Mouse (Mus musculus) spleen, postnatal 10 days (tissue): ENCODE data around the gene Samd4b.
"Not testable (repeated sequence)": the region's sequence is repeated elsewhere in the genome, so short reads cannot be mapped to it uniquely, and the experiment has no call there.

Experiments
- DNase-seq, 2 experiments: peaks; one replicate each; pipeline ENCODE4 v3.0.0; 2021 to 2022; ENCODE audit warnings: low spot score in 2 of 2

Samd4b gene

DNA sequence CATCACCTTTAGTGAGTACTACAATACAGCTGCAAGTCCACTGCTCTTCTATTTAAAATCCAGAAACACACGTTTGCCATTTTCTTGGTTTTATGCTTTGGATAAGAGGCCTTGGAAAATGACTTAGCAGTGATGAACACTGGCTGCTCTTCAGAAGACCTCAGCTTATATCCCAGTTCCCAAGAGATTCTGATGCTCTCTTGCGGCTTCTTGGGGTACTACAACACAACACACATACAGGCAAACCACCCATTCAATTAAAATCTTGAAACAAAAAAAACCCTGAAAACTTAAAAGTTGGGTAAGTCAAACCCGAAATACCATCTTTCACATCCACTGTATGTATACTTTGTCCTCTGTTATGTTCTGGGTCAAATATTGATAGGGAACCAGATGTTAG, 199.9 kb downstream of the Samd4b start:
- DNase-seq: peak in 1 of 2 experiments; percentile 55

GRCm38 (mm10) chr7:28395425-28395824, 202.5 kb downstream of the Samd4b start:
- DNase-seq: no peak

DNA sequence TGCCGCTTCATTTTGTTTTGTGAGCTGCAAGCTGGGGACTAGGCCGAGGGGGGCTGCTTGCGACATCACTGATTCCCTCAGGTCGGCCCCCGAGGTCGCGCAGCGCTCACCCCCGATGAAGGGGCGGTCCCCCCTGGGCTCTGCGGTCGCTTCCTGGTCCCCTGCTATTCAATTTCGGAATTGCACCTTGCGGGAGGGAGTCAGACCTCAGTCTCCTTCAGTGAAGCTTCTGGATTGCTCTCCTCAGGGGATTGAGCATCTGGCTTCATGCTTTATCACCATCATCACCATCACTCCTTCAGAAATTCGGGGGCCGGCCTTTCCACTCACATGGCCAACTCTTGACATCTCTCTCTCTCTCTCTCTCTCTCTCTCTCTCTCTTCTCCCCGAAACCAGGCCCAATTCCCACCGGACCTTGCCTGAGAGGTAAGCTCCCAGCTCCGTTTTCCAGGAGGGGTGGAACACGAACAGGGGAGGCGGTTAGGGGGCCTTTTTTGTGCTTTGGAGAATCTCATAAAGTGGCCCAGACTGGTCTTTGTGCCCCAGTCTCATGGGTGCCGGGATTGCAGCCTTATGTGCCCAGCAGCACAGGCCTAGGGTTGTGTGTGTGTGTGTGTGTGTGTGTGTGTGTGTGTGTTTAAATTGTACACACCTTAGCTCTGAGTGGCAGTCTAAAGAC, 204.5 kb downstream of the Samd4b start:
- DNase-seq: peak in 1 of 2 experiments; percentile 47

- peak; percentile 88 to 97 for DNase-seq
Observed at GRCm38 (mm10) chr7:28392429-28393271, 205.3 kb downstream of the Samd4b start, which contains the start of the genes Med29 and Paf1. TSS of gene Med29 (minus strand) at chr7:28392708. TSS of gene Paf1 (plus strand) at chr7:28392951.

- DNase-seq: no peak
Observed at GRCm38 (mm10) chr7:28390331-28390730, 207.6 kb downstream of the Samd4b start.

DNA sequence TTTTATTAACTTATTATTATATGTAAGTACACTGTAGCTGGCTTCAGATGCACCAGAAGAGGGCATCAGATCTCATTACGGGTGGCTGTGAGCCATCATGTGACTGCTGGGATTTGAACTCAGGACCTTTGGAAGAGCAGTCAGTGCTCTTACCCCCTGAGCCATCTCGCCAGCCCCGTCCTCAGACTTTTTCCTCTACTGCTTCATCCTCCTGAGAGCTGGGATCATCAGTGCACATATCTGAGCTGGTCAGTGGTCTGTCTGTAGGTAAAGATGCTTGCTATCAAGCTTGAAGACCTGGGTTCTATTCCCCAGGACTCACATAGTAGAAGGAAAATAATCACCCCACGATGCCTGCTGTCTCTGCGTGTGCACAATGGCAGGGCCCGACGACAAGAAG, 210.6 kb downstream of the Samd4b start:
- DNase-seq: not testable (repeated sequence)

- not testable (repeated sequence) for DNase-seq
Observed at GRCm38 (mm10) chr7:28386877-28387276, 211.1 kb downstream of the Samd4b start.

DNA sequence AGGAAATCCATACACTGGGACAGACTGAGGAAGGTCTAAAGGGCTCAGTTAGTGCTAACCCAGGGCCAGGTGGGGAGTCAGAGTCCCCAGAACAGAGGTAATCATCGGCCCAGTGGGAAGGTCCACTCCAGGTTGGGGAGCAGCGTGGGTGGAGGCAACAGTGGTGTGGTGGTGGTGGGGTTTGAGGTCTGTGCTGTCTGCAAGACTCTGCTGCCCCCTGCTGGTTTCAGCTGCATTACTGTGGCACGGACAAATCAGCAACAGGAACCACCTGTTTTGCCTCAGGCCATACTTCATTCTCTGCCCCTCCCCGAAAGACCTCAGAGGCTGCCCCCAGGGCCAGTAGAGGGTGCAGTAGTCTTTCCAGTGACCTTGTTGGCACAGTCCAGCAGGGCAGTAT, 211.5 kb downstream of the Samd4b start:
- DNase-seq: peak; percentile 81 to 93

DNA sequence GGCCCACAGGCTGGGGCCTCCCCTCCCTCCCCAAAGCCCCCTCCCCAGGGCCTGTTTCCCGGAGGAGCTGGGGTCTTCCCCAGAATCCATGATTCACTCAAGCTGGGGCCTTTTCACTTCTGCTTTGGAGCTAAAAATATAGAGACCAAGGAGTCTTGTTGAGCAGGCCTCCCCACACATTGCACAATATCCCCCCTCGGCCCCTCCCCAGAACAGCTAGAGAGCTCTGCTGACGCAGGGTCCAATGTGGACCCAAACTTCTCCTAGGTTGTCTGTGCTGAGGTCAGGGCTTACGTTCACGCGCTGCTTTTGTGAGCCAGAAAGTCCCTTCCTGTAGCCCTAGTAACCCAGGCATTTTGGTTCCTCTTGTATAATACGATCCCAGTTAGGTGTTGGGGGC, 211.9 kb downstream of the Samd4b start:
- peak in 1 of 2 experiments; percentile 51 for DNase-seq

DNA sequence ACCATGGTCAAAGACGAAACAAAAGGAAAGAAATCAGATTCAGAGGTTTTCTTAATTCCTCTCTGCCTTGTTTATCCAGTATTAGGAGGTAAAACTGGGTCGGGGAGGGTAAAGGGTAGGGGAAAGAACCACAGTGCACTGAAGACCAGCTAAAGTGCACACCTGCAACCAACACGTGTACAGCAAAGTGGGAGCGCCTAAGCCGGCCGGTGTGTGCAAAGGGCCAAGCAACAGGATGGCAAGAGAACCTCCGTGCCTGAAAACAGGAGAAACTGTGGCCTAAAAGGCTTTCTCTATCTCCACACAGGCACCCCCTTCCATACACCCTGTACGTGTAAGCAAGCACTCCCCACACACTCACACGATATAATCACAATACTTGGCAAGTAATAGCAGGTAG, 212.7 kb downstream of the Samd4b start:
- DNase-seq: no peak

GRCm38 (mm10) chr7:28384162-28384561, 213.8 kb downstream of the Samd4b start:
- DNase-seq: peak in 1 of 2 experiments; percentile 55

- peak in 1 of 2 experiments; percentile 9 for DNase-seq
Observed at GRCm38 (mm10) chr7:28383606-28384005, 214.3 kb downstream of the Samd4b start.

- DNase-seq: peak; percentile 41 to 67
Observed at GRCm38 (mm10) chr7:28382981-28383396, 215.0 kb downstream of the Samd4b start.

GRCm38 (mm10) chr7:28382347-28382951, 215.5 kb downstream of the Samd4b start:
- DNase-seq: no peak

- peak; percentile 72 to 87 for DNase-seq
Observed at GRCm38 (mm10) chr7:28381938-28382337, 216.0 kb downstream of the Samd4b start.

DNA sequence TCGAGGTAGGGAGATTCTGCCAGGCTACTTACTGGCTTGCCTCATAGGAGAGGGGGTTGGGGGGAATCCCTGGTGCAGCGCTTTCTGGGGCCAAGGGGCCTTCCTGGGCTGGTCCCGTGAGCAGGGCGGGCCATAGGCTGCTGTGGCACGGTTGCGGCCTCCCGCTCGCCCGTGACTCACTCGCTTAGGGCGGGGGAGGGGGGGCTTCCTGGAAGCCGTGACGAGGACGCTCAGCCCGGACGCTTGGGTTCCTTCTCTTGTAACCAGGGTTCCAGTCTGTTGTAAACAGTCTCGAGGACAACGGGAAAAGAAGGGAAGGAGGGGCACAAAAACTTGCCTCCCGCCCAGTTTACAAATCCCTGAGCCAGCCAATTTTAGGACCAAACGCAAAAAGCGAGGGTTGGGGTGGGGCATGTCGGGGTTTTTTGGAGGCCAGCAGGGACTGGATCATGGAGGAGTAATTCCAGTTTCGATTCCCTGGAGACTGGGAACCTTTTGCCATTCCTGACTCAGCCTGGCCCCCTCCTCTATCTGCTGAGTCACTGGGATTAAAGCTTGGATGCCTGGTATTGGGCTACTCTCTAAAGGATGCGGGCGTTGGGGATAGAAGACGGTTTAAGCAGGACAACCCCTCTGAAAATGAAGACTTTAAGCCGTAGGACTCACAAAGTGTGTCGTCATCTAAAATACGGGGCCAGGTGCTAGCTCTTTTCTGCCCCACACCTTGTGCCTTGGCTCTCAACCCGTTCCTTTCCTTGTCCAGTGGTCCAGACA, 216.7 kb downstream of the Samd4b start:
- peak; percentile 61 to 85 for DNase-seq

DNA sequence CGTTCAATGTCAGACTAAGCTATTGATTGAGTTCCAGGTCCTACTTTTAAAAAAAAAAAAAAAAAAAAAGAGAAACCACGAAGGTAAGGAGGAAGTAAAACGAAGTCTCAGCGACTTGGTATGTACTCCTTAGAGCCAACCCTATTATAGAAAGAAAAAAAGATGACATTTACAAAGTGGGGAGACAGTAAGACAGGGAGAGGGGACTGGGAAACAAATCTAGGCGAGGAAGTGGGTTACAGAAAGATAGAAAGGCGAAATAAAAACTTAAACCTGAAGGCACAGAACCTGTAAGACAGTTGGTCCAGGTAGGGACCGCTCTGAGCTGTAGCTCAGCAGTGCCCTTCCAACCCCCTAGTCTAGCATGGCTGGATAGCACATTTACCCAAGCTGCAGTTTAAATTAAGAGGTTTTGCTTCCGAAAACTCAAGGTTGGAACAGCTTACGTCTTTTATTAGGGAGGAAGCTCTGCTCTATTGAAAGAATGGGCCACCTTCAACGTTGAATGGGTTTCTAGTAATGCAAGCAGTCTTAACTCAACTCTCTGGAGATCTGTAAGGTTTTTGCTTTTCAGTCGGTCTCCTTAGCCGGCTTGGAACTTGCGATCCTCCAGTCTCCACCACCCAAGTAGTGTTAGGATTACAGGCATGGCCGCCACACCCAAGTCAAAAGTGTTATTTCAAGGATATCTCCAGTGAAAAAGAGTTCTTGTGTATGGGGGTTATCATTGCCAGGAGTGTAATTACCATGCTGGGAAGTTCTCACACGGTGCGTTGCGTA, 217.5 kb downstream of the Samd4b start, which contains the start of gene Zfp36:
Gene Zfp36 (minus strand): TSS at position 17 of the 780 bp plus-strand sequence.
- DNase-seq: no peak

DNA sequence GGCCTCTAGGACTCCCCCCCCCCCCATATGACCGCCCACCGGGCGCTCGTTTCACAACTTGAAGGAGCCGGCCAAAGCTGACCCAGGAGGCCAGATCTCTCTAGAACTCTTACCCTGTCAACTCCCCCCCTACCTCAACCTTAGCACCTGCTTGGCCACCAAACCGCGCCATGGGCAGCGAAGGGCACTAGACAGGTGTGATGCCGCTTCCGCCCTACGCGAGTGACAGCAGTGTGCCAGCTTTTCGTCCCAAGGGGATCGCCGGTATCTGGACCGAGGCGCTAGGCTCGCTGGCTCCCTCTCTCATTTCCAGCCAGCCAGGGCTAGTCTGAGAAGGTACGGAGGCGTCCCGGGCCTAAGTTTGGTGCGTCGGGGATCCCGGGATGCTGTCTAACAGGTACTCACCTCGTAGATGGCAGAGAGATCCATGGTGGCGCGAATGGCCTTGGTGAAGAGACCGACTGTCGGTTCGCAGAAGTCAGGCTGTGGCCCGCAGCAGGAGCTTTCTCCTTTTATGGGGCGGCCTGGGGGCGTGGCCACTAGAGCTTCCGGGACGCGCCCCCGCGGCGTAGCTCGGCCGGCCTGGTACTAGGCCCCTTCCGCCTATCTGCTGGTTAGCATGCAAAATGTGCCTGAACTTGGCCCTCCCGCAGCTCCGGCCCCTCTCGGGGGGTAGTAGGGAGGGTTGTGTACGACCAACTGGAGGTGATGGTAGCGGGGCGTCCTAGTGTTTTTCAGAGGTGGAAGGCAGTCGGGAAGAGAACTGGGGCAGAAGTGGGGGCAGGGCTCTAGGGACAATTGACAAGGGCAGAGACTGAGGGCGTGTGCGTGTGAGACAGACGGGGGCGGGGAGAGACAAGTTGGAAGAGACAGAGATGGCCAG, 218.9 kb downstream of the Samd4b start:
- DNase-seq: peak; percentile 93 to 96

- peak; percentile 55 to 72 for DNase-seq
Observed at GRCm38 (mm10) chr7:28378066-28378690, 219.8 kb downstream of the Samd4b start.
